Mouse (Mus musculus) kidney, adult 2 months (tissue): ENCODE measurements around the gene M1ap.

Experiments used
- CTCF ChIP-seq: fragments of 200-500 bp; conservative IDR thresholded peaks from 2 replicates; pipeline ENCODE4 v1.5.1; 2011; ENCODE audit warnings: low read depth, mild to moderate bottlenecking, control low read depth, low read length, moderate library complexity, mixed read lengths; ENCODE audit not compliant: insufficient read depth, insufficient read length
- POLR2A ChIP-seq: fragments of 200-500 bp; IDR thresholded peaks from one replicate; pipeline ENCODE4 v1.6.1; 2011; ENCODE audit warnings: low read depth, low read length, control low read depth

- no peak for TF ChIP-seq CTCF
- TF ChIP-seq POLR2A, result no peak
These were observed 81.0 kb downstream of the M1ap start for GRCm38 (mm10) chr6:83027706-83028105.
